Mouse (Mus musculus) G1E (cell line): ENCODE results near the gene Hist1h3b.

ENCODE experiments used
- CTCF ChIP-seq: IDR thresholded peaks from 2 replicates; pipeline ENCODE4 v1.5.1; 2012; ENCODE audit warnings: low read depth, low read length, inconsistent platforms, mixed read lengths
- GATA1 ChIP-seq: IDR thresholded peaks from 2 replicates; pipeline ENCODE4 v1.6.1; 2012; ENCODE audit warnings: borderline replicate concordance, low read length, inconsistent platforms, mixed read lengths
- GATA2 ChIP-seq: IDR thresholded peaks from 2 replicates; pipeline ENCODE4 v1.6.1; 2012; ENCODE audit warnings: low read depth, low read length, inconsistent platforms, borderline replicate concordance
- POLR2AphosphoS5 ChIP-seq: IDR thresholded peaks from 2 replicates; pipeline ENCODE4 v1.6.1; 2012; ENCODE audit warnings: low read depth, low read length, inconsistent platforms; ENCODE audit not compliant: insufficient replicate concordance
- TAL1 ChIP-seq: conservative IDR thresholded peaks from 2 replicates; pipeline ENCODE4 v1.6.1; 2012; ENCODE audit warnings: low read depth, low read length, inconsistent platforms, mixed read lengths

- TF ChIP-seq CTCF (no peak), GATA1 (no peak), POLR2AphosphoS5 (no peak), TAL1 (no peak), GATA2 (no peak)
Measured at GRCm38 (mm10) chr13:23717176-23717575, 34.9 kb upstream of the Hist1h3b start.
